Mouse (Mus musculus) megakaryocyte, embryonic 14.5 days (primary cell): ENCODE data around the gene Meaf6. TPM values are rescaled to one million over a fixed set of nuclear protein-coding genes. Genes with fewer than 3 reads are reported as not detected.

Experiments used
- H3K27me3 ChIP-seq: replicated peaks from 2 replicates; pipeline ENCODE3; 2012; ENCODE audit warnings: inconsistent platforms
- H3K36me3 ChIP-seq: replicated peaks from 2 replicates; pipeline ENCODE3; 2012; ENCODE audit warnings: low read length, inconsistent platforms, mixed read lengths
- H3K4me1 ChIP-seq: 2 replicates; pipeline ENCODE4 v1.6.1; 2012; ENCODE audit warnings: inconsistent platforms
- H3K4me3 ChIP-seq: replicated peaks from 2 replicates; pipeline ENCODE3; 2012; ENCODE audit warnings: moderate library complexity, mild to moderate bottlenecking, inconsistent platforms
- H3K9me3 ChIP-seq: 2 replicates; pipeline ENCODE4 v1.6.1; 2012; ENCODE audit warnings: inconsistent platforms
- FLI1 ChIP-seq: IDR thresholded peaks from 2 replicates; pipeline ENCODE4 v1.6.1; 2012; ENCODE audit warnings: low read length, inconsistent platforms, mixed read lengths
- GATA1 ChIP-seq: IDR thresholded peaks from 3 replicates; pipeline ENCODE4 v1.6.1; 2012; ENCODE audit warnings: mixed read lengths, low read length, inconsistent platforms, borderline replicate concordance
- polyA plus RNA-seq: library from polyadenylated mRNA; stranded (reverse); fragments of >175 nt; gene quantifications from 2 replicates; pipeline ENCODE4 v1.2.3, GENCODE M21; 2012; ENCODE audit warnings: low replicate concordance; ENCODE audit not compliant: insufficient read depth

The Meaf6 gene
- polyA plus RNA-seq, 1 experiment = 52.8 TPM

- no peaks in the 10 kb centered on the region for H3K9me3 ChIP-seq
- H3K4me1 ChIP-seq = peaks cover 78% of the 10 kb centered on the region
- peak overlapping the region; percentile 82 for H3K4me3 ChIP-seq
- TF ChIP-seq GATA1 (no peak), FLI1 (no peak)
- H3K36me3 ChIP-seq = peaks cover 50% of the 10 kb centered on the region
- no peaks in the 10 kb centered on the region for H3K27me3 ChIP-seq
Observed at GRCm38 (mm10) chr4:125114638-125115037, 29.7 kb downstream of the Meaf6 start.

- no peaks in the 10 kb centered on the region for H3K27me3 ChIP-seq
- peak overlapping the region; percentile 82 for H3K4me3 ChIP-seq
- TF ChIP-seq GATA1 (no peak), FLI1 (no peak)
- H3K9me3 ChIP-seq = no peaks in the 10 kb centered on the region
- H3K36me3 ChIP-seq = peaks cover 50% of the 10 kb centered on the region
- peaks cover 83% of the 10 kb centered on the region for H3K4me1 ChIP-seq
Observed at GRCm38 (mm10) chr4:125115081-125115480, 30.1 kb downstream of the Meaf6 start.

- TF ChIP-seq GATA1 (no peak), FLI1 (no peak)
Observed at GRCm38 (mm10) chr4:125115710-125116089, 30.8 kb downstream of the Meaf6 start.

GRCm38 (mm10) chr4:125116090-125116861 is 31.3 kb downstream of the Meaf6 start:
- Histone ChIP-seq H3K36me3 (peaks cover 53% of the 10 kb centered on the region), H3K27me3 (no peaks in the 10 kb centered on the region), H3K4me1 (peaks cover 93% of the 10 kb centered on the region), H3K4me3 (peak overlapping the region; percentile 13), H3K9me3 (no peaks in the 10 kb centered on the region)
- TF ChIP-seq FLI1 = no peak
- TF ChIP-seq GATA1 = no peak

More at GRCm38 (mm10) chr4:125115710-125116089, 30.8 kb downstream of the Meaf6 start:
- Histone ChIP-seq H3K4me1 (peaks cover 89% of the 10 kb centered on the region), H3K9me3 (no peaks in the 10 kb centered on the region), H3K4me3 (peak overlapping the region; percentile 53), H3K27me3 (no peaks in the 10 kb centered on the region), H3K36me3 (peaks cover 52% of the 10 kb centered on the region)

- Histone ChIP-seq H3K9me3 (no peaks in the 10 kb centered on the region), H3K27me3 (no peaks in the 10 kb centered on the region), H3K4me3 (peak overlapping the region; percentile 13), H3K36me3 (peaks cover 53% of the 10 kb centered on the region), H3K4me1 (peaks cover 93% of the 10 kb centered on the region)
- TF ChIP-seq GATA1 (no peak), FLI1 (no peak)
Observed at GRCm38 (mm10) chr4:125116929-125117328, 32.0 kb downstream of the Meaf6 start.

- peaks cover 98% of the 10 kb centered on the region for H3K4me1 ChIP-seq
- H3K4me3 ChIP-seq = peak overlapping the region; percentile 52
- H3K36me3 ChIP-seq = peaks cover 59% of the 10 kb centered on the region
- H3K9me3 ChIP-seq = no peaks in the 10 kb centered on the region
- H3K27me3 ChIP-seq = no peaks in the 10 kb centered on the region
- TF ChIP-seq FLI1 (no peak), GATA1 (no peak)
Observed at GRCm38 (mm10) chr4:125117902-125118320, 33.0 kb downstream of the Meaf6 start.

- Histone ChIP-seq H3K4me1 (peaks cover 100% of the 10 kb centered on the region), H3K4me3 (no peak overlapping the region), H3K36me3 (peaks cover 70% of the 10 kb centered on the region), H3K27me3 (no peaks in the 10 kb centered on the region), H3K9me3 (no peaks in the 10 kb centered on the region)
- TF ChIP-seq GATA1 (no peak), FLI1 (no peak)
Observed at GRCm38 (mm10) chr4:125119070-125119469, 34.1 kb downstream of the Meaf6 start.

- H3K4me3 ChIP-seq = no peak overlapping the region
- peaks cover 76% of the 10 kb centered on the region for H3K36me3 ChIP-seq
- peaks cover 100% of the 10 kb centered on the region for H3K4me1 ChIP-seq
- no peaks in the 10 kb centered on the region for H3K9me3 ChIP-seq
- TF ChIP-seq FLI1 = no peak
- TF ChIP-seq GATA1 = no peak
- H3K27me3 ChIP-seq = no peaks in the 10 kb centered on the region
Observed at GRCm38 (mm10) chr4:125119721-125120120, 34.8 kb downstream of the Meaf6 start.

GRCm38 (mm10) chr4:125122431-125123278 is 37.7 kb downstream of the Meaf6 start:
- peaks cover 93% of the 10 kb centered on the region for H3K4me1 ChIP-seq
- peaks cover 90% of the 10 kb centered on the region for H3K36me3 ChIP-seq
- H3K9me3 ChIP-seq = no peaks in the 10 kb centered on the region
- H3K4me3 ChIP-seq = peak overlapping the region; percentile 99
- TF ChIP-seq FLI1 = no peak
- TF ChIP-seq GATA1 = no peak
- no peaks in the 10 kb centered on the region for H3K27me3 ChIP-seq

GRCm38 (mm10) chr4:125123279-125123671 is 38.3 kb downstream of the Meaf6 start:
- H3K4me3 ChIP-seq = peak overlapping the region; percentile 99

More at GRCm38 (mm10) chr4:125123279-125123671, 38.3 kb downstream of the Meaf6 start:
- no peaks in the 10 kb centered on the region for H3K27me3 ChIP-seq
- H3K36me3 ChIP-seq = peaks cover 84% of the 10 kb centered on the region
- peaks cover 92% of the 10 kb centered on the region for H3K4me1 ChIP-seq
- TF ChIP-seq GATA1 (peak; percentile 37; the same call in 1 of the 3 replicates), FLI1 (no peak)
- H3K9me3 ChIP-seq = no peaks in the 10 kb centered on the region
